Comparison of ENCODE assay signal across 14 mouse cellular contexts in genomic region chr19:47531309-47531708, GRCm38 (mm10). TPM values are rescaled to one million over a fixed set of nuclear protein-coding genes. Genes with fewer than 3 reads are reported as not detected.
DNase-seq lines count a peak whose midpoint lies in the region; ATAC-seq and TF ChIP-seq lines count a peak whose summit lies in the region.
"Had no signal": no experiment of that assay in that cellular context is flagged by ENCODE, and none has a peak within 500 bp of the region (broad histone marks: within the 10 kb centered on the region; RNA-seq: fewer than 3 reads in every experiment).

No protein-coding gene starts in this region.

- H3K36me3 ChIP-seq in spleen, adult 2 months (ENCODE audit: control insufficient read depth, insufficient read depth, low read length), result peaks cover 2% of the 10 kb centered on the region; the same call in 1 of the 2 replicates
- H3K36me3 ChIP-seq in liver, embryonic 15.5 days (replicated peaks), result peaks cover 10% of the 10 kb centered on the region; the same call in 1 of the 2 replicates
- peaks cover 18% of the 10 kb centered on the region; the same call in 1 of the 2 replicates for H3K36me3 ChIP-seq in stomach, embryonic 15.5 days
- peaks cover 29% of the 10 kb centered on the region for H3K36me3 ChIP-seq in midbrain, embryonic 13.5 days
- H3K36me3 ChIP-seq: forebrain, embryonic 15.5 days had no signal

- no peaks in the 10 kb centered on the region; the same call in 1 of the 2 replicates for H3K4me1 ChIP-seq in spleen, adult 2 months (ENCODE audit: control insufficient read depth, insufficient read depth, insufficient read length)
- H3K4me1 ChIP-seq in liver, embryonic 15.5 days (replicated peaks), result peaks cover 27% of the 10 kb centered on the region
- peaks cover 14% of the 10 kb centered on the region; the same call in 1 of the 2 replicates for H3K4me1 ChIP-seq in stomach, embryonic 15.5 days
- H3K4me1 ChIP-seq in midbrain, embryonic 13.5 days (replicated peaks), result peaks cover 13% of the 10 kb centered on the region

- WGBS in spleen, adult 2 months, result 11% methylated on average over 5 of the region's 5 CpGs
- 37% methylated on average over 5 of the region's 5 CpGs for WGBS in liver, embryonic 15.5 days (ENCODE audit: insufficient replicate concordance)
- WGBS in stomach, embryonic 15.5 days, result 86% methylated on average over 5 of the region's 5 CpGs
- 86% methylated on average over 5 of the region's 5 CpGs for WGBS in midbrain, embryonic 13.5 days

- peak; percentile 91 for ATAC-seq in common myeloid progenitor, adult 5-6 weeks (replicated peaks; ENCODE audit: low read depth, poor library complexity, severe bottlenecking)
- ATAC-seq in liver, embryonic 15.5 days (ENCODE audit: insufficient read depth), result peak; percentile 89
- ATAC-seq in stomach, embryonic 15.5 days (ENCODE audit: insufficient read depth, low FRiP score, low read depth), result peak; percentile 42; the same call in 1 of the 2 replicates
- no peak for ATAC-seq in midbrain, embryonic 13.5 days
- ATAC-seq: forebrain, embryonic 15.5 days had no signal

- H3K4me3 ChIP-seq in spleen, adult 2 months (ENCODE audit: extremely low read depth, insufficient read depth, insufficient read length), result no peak overlapping the region
- no peak overlapping the region for H3K4me3 ChIP-seq in liver, embryonic 15.5 days (replicated peaks)
- H3K4me3 ChIP-seq in stomach, embryonic 15.5 days (replicated peaks), result no peak overlapping the region
- H3K4me3 ChIP-seq in midbrain, embryonic 13.5 days (replicated peaks), result no peak overlapping the region
- H3K4me3 ChIP-seq: forebrain, embryonic 15.5 days had no signal

- 0 out of 2 replicates have a peak overlapping the region, but pooled peaks have one; percentile 5 for H3K9ac ChIP-seq in liver, embryonic 15.5 days
- no peak overlapping the region for H3K9ac ChIP-seq in stomach, embryonic 15.5 days
- H3K9ac ChIP-seq in midbrain, embryonic 13.5 days (replicated peaks), result no peak overlapping the region
- H3K9ac ChIP-seq: forebrain, embryonic 15.5 days; lung, embryonic 14.5 days had no signal

- peak overlapping the region; percentile 64 for H3K27ac ChIP-seq in spleen, adult 2 months (ENCODE audit: insufficient read depth, low read length)
- peak overlapping the region; percentile 75 for H3K27ac ChIP-seq in liver, embryonic 15.5 days (replicated peaks)
- no peak overlapping the region for H3K27ac ChIP-seq in stomach, embryonic 15.5 days
- no peak overlapping the region for H3K27ac ChIP-seq in midbrain, embryonic 13.5 days
- H3K27ac ChIP-seq: forebrain, embryonic 15.5 days had no signal

- TF ChIP-seq CTCF in spleen, adult 2 months (IDR thresholded peaks at IDR 0.05; ENCODE audit: extremely low read depth, insufficient read depth, insufficient read length, insufficient replicate concordance), result no peak

- DNase-seq in spleen, adult 2 months (ENCODE audit: low read depth in 1 of 2, low spot score in 2 of 2), result no peak
- DNase-seq in spleen, postnatal 36 days (ENCODE audit: low spot score in 2 of 2), result no peak
- no peak for DNase-seq in adrenal gland, postnatal 4 days (ENCODE audit: low spot score in 2 of 2)
- DNase-seq in heart, postnatal 25 days (ENCODE audit: low spot score), result no peak
- DNase-seq: cerebellum, adult 8-10 months; heart, postnatal 10 days; kidney, postnatal 25 days; lung, embryonic 14.5 days; right cerebral cortex, postnatal 4 days had no signal

- H3K9me3 ChIP-seq in liver, embryonic 15.5 days (replicated peaks), result no peaks in the 10 kb centered on the region
- H3K9me3 ChIP-seq in stomach, embryonic 15.5 days, result no peaks in the 10 kb centered on the region
- no peaks in the 10 kb centered on the region for H3K9me3 ChIP-seq in midbrain, embryonic 13.5 days
- H3K9me3 ChIP-seq: forebrain, embryonic 15.5 days had no signal

- TF ChIP-seq POLR2A in spleen, adult 2 months (IDR thresholded peaks at IDR 0.05; ENCODE audit: low read depth, low read length), result no peak

- intact Hi-C loops in heart, postnatal 25 days (cut with DNase I), result loop anchor here (10.0 kb wide), 1 partner anchor 203 kb away; the partner anchor contains the start of gene Sfr1

- H3K4me2 ChIP-seq in liver, embryonic 15.5 days, result peak overlapping the region; percentile 32
- no peak overlapping the region for H3K4me2 ChIP-seq in stomach, embryonic 15.5 days
- H3K4me2 ChIP-seq in midbrain, embryonic 13.5 days (replicated peaks), result no peak overlapping the region
- H3K4me2 ChIP-seq: forebrain, embryonic 15.5 days; lung, embryonic 14.5 days had no signal

- H3K27me3 ChIP-seq in spleen, adult 2 months (ENCODE audit: control insufficient read depth, insufficient read depth, low read length), result no peaks in the 10 kb centered on the region
- H3K27me3 ChIP-seq in liver, embryonic 15.5 days, result no peaks in the 10 kb centered on the region
- no peaks in the 10 kb centered on the region for H3K27me3 ChIP-seq in stomach, embryonic 15.5 days (replicated peaks)
- H3K27me3 ChIP-seq in midbrain, embryonic 13.5 days, result no peaks in the 10 kb centered on the region
- H3K27me3 ChIP-seq: forebrain, embryonic 15.5 days had no signal

RNA-seq across cellular contexts. Expression of gene Stn1, which starts 6.0 kb away (rescaled TPM):
- polyA plus RNA-seq in spleen, adult 2 months (2012; rRNA removed), result 11.1 and 12.1 TPM in 2 replicates
- 8.0 and 12.4 TPM in 2 replicates for total RNA-seq in common myeloid progenitor, adult 5-6 weeks (2017)
- 8.4 and 8.7 TPM in 2 replicates for polyA plus RNA-seq in liver, embryonic 15.5 days (2015; fragmentation: Nextera tagmentation; extraction: Ambion mirVana)
- 52.7 and 55.8 TPM in 2 replicates for polyA plus RNA-seq in stomach, embryonic 15.5 days (2015; fragmentation: Nextera tagmentation; extraction: Ambion mirVana)
- 10 to 100 TPM; 21.4 to 26.0 TPM for total RNA-seq in adrenal gland, postnatal 4 days (2021)
- total RNA-seq in heart, postnatal 25 days (2021), result 10 to 100 TPM; 17.8 to 18.9 TPM
- 30.2 and 36.3 TPM in 2 replicates for polyA plus RNA-seq in midbrain, embryonic 13.5 days (2015; fragmentation: Nextera tagmentation; extraction: Ambion mirVana)

RNA-seq across cellular contexts. Expression of gene Slk, which starts 48.2 kb away (rescaled TPM):
- 4.7 and 5.3 TPM in 2 replicates for polyA plus RNA-seq in spleen, adult 2 months (2012; rRNA removed)
- 181 TPM in 2 replicates for total RNA-seq in common myeloid progenitor, adult 5-6 weeks (2017)
- polyA plus RNA-seq in liver, embryonic 15.5 days (2015; fragmentation: Nextera tagmentation; extraction: Ambion mirVana), result 5.4 and 6.5 TPM in 2 replicates
- 20.1 TPM in 2 replicates for polyA plus RNA-seq in stomach, embryonic 15.5 days (2015; fragmentation: Nextera tagmentation; extraction: Ambion mirVana)
- total RNA-seq in adrenal gland, postnatal 4 days (2021), result 10 to 100 TPM; 61.1 to 70.0 TPM
- total RNA-seq in heart, postnatal 25 days (2021), result 10 to 100 TPM; 84.7 to 94.1 TPM
- 6.5 and 7.4 TPM in 2 replicates for polyA plus RNA-seq in midbrain, embryonic 13.5 days (2015; fragmentation: Nextera tagmentation; extraction: Ambion mirVana)

Comparison
In these comparisons a context has a peak if more than half of its experiments do, and no peak if none do; other contexts are left out.
1. H3K27ac ChIP-seq: peak in spleen, adult 2 months (single experiment) and liver, embryonic 15.5 days (single experiment); none in stomach, embryonic 15.5 days (single experiment) and midbrain, embryonic 13.5 days (single experiment).